Mouse (Mus musculus): ENCODE measurements around the gene Entpd7. TPM values are rescaled to one million over a fixed set of nuclear protein-coding genes. Genes with fewer than 3 reads are reported as not detected.

Entpd7 gene
- 10 to 100 TPM; 20.1 to 21.6 TPM for total RNA-seq (2021)

DNA sequence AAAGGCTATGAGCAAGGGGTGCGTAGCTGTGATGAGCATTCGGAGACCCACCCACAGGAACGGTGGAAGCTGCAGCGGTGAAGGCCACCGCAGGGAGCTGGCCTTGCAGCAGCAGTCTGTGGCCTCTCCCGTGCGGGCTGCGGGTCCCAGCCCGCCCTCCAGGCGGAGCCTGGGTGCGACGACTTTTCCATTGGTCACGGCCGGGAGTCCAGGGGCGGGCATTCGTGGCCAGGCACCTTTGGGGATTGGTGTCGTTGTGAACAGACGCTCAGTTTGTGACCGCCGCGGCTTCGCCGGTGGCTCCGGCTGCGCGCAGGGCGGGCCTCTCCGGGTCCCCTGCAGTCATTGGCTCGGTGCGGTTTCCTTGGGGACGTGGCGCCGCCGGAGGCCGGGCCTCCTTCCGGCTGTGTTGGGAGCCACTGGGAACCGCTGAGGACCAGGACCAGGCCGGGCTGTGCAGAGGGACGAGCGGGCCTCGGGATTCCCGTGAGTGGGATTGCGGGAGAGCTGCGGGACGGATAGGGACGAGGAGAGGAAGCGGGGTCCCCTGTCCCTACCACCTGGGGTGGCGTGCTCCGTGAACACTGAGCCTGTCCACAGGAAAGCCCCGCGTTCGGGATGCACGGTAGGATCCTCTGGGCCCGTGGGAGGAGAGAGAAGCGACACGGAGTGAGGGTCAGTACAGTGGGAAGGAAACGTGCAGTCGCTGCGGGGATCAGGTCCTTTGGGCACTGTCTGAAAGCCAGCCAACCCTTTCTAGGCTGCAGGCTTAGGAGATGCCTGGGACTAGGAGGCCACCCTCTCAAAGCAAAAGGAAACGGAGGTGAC is at the start of gene Entpd7:
Gene Entpd7, plus strand, starts transcription at position 254 of the 828 bp plus-strand sequence.
- DNase-seq = peak; percentile 97 to 98

DNA sequence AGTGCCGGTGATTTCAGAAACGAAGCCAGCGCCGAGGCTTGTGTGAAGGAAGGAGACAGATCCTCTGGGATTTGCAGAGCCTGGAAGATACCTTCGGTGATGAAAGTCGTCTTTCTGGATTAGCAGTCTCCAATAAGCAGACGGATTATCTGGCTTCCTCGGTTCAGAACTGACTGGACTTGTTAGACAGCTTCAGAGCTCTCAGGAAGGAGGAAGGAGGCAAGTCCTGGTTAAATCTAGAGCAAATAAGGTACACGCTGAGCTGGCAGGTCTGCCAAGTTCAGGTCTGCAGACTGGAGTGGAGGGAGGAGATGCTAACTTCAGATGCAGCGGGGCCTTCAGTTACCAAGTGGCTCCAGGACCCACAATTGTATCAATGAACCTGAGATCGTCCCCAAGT is 47.6 kb upstream of the Entpd7 start:
- no peak for DNase-seq

DNA sequence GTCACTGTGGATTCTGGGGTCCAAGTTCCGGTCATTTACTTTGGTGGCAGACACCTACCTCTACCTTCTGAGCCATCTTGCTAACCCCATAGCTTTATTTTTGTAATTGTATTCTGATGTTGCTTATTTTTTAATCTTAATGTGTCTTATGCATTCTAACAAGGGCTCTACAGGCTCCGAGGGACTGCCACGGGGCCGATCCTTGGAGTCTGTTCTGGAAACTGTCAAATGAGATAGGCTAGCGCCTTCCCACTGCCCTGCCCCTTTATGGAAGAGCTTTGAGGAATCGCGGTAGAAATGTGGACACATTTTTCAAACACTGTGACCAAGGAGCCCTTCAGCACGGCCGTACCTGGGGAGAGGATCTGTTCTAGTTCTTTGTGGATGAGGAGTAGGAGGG is 46.6 kb upstream of the Entpd7 start:
- DNase-seq = no peak

DNA sequence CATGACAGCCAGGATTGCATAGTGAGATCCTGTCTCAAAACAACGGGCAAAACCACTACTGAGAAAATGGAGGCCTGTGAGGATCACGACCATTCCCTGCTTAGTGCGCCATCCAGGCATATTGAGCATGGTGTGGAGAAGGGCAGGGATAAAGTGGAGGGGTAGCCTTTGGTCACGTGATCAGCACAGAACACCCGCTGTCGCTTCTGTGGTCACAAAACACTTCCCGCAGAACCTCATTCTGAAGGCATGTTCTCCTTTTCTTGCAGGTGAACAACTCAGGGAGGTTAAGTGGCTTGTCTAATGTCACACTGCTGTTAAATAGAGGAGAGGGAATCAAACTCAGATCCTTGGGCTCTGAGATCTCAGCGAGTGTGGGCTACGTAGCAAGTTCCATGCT is 44.0 kb upstream of the Entpd7 start:
- DNase-seq = no peak

DNA sequence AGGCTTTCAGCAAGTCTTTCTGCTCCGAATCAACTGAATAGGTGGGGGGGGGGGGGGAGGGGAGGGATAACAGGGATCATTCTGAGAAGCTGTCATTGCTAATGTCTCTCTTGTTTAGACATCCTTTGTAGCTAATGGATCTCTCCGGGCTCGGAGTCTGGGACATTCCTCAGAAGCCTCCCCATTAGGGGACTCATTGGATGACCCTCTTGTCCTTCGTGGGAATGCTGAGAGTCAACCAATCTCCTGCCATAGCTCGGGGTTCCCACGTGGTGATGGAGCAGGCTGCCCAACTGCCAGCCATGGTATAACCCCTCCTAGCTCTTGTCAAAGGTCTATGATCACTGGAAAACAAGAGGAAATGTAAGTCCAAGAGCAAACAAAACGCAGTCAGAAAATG is 42.6 kb upstream of the Entpd7 start:
- DNase-seq = no peak

DNA sequence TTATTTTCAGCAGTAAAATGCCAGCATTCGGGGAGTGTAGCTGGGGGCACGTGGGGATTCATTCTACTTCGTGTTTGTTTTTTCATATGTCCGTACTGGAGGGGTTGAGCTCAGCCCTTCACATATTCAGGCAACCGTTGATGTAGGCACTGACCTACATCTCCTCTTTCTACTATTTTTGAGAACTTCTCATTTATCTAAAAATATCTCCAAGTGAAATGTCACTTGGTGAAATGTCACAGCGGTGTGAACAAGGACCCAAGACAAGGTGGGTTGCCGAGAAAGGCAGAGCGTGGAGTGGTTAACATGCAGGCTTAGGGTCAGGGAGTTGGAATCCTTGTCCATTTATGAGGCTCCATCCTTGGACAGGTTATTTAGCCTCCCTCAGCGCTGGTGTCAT is 42.2 kb upstream of the Entpd7 start:
- no peak for DNase-seq

DNA sequence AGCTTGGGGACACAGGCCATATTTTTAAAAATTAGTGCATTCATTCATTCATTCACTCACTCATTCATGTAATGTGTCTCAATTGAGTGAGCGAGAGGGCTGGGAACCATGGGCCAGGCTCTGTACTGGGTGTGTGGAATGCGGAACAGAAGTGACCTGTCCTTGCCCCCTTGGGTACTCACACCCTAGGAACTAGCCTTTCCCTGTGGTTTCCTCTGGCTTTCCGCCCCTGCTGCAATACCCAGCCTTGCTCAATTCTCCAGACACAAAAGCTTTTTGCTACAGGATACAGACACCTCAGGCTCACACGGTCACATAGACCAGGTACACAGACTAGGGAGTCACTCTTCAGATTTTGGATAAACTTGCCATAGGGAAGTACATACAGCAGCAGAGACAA is 41.1 kb upstream of the Entpd7 start:
- DNase-seq = no peak

DNA sequence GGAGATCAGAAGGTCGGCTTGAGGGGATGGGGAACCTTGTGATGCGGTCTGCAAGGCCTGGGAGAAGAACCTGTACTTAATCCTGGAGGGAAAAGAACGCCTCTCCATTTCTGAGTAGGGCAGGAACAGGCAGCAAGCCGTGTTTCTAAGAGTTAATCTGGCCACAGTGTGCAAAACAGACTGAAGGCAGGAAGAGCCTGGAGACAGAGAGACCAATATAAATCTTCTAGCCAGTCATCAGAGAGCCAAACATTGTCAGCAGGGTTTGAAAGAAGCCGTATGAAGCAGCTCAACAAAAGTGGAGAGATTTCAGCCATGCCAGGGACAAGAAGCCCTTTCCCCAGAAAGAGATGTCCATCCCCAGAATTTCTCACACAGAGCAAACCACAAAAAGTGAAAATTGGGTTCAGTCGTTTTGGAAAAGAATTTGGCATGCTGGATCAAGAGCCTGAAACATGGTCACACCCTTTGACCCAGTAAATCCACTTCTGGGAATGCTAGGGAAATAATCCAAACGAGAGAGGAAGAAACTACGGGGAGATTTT is 38.2 kb upstream of the Entpd7 start:
- DNase-seq = no peak

DNA sequence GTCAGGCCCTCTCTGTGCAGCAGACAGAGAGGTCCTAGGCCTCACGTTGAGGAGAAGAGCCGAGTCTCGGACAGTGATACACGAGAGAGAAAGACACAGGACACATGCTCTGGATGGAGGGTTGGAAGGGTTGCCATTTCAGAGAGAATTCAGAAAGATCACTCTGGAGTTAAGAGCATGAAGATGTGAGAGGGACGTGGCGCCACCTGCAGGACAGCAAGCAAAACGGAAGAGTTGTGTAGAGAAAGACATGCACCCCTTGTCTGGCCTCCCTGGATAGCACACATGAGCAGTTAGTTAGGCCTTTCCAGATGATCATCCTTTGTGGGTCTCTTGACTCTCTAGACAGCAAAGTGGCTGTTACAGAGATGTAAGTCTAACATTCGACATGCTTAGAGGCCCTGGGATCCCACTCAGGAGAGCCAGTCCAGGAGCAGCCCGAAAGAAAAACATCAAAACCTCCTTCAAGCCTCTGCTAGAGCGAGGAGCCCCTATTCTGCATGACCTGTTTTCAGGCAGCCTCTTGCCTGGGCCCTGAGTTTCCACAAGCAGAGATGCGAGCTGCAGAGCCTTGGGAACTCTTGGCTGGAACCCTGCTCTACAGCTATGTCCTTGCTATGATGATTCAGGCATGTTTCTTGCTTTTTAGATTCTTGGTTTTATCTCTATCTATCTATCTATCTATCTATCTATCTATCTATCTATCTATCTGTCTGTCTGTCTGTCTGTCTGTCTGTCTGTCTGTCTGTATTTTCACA is 33.6 kb upstream of the Entpd7 start:
- peak; percentile 41 to 54 for DNase-seq

DNA sequence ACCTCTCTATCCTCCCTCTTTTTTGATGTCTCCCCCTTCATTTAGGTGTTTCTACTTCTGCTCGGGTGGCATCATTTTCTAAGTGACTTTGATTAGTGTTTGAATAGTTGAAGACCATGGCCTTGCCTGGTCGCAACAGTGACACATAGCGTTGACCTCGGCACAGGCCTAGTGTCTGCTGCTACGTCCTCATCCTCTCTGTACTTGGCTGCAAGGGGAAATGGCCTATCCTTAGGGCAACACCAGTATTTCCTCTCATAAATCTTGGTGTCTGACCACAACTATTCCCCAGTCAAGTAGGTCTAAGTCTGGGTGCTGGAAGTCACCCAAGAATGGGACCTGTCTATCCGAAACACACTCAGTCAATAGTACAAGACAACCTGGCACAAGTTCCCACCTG is 29.8 kb upstream of the Entpd7 start:
- DNase-seq = no peak

DNA sequence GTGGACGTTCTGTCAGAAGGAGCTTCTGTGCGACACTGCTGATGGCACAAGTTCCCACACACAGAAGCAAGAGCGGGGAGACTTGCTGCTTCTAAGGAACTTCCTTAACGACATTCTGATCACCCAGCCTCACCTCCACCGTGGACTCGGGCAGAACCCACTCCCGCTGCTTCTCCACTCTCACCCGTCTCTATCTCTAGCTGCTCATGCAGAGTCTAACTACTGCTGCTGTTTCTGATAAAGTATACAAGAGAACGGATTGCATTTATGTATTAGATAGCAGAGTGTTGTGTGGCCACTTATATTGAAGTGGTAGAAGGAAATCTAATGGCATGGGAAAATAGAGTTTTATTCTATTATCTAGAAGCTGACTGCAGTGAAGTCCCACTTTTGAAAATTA is 28.7 kb upstream of the Entpd7 start:
- DNase-seq = no peak

DNA sequence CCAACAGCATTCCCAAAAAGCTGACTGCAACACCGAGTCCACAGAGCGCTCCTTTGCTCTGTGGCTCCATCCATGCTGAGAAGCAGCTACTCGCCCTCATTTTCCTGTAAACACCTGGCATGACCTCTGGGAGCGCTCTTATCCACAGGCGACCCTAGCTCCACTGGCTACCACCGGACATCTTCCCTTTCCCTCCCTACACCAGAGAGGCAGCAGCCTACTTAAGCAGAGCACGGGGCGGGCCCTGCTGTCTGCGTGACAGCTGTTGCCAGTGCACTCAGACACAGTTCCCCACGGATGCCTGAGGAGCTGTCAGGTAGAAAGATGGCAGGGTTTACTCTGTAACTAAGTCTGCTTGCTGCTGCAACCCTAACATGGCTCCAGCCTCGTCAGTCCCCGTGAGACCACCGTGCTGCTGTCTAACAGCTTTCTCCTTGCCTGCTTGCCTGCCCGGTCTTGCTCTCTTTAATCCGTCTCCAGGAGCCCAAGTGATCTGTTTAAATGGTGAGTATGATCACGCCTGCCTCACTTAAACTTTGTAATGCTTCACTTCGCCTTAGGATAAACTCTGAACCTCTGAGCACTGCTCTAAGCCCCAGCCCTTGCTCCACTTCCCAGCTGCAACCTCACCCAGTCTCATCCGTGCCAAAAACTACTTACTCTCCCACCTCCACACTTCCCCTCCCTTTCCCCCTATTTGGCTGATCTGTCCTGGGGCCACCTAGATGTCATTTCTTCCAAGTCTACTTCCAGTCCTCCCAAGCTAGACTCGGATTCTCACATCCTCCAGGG is 27.1 kb upstream of the Entpd7 start:
- no peak for DNase-seq

DNA sequence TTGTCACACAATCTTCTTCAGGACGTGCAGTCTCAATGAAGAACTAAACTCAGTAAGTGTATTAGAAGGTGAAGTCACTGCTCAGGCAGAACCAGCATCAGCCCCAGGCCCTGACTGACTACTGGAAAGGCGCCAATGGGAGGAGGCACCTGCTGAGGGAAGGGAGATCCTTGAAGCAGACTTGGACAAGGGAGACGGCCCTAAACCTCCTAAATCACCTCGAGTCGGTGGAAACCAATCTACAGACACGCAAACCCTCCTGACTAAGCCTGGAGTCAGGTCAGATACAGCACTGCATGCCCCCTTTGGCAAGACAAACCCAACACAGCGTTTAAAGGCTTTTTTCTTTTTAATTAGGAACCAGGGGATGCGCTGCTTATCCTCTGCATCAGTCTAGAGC is 26.0 kb upstream of the Entpd7 start:
- DNase-seq = no peak

DNA sequence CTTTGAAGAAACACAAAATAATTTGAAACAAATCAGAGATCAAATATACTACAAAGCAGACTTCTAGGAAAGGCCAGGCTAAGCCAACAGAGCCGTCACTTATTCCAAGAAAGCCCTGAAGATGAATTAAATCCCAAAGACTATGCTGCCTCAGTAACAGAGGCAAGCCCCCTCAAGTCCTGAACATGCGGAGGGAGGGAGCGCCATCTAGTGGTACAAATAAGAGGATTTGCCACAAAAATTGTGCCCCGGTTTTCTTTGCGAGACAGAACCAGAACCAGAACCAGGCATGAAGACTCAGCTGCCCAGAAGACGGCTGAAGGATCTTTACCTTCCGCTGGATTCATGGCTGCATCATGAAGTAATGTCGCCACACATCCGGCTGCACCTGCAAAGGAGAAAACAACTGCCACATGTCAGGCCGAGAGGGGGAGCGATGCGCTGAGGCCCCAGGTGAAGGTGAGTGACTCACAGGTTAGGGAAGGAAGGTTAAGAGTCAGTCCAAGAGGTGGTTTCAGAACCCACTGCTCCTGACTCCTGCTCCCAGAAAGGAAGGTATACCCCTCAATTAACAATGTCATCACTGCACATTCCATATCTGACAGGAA is 23.9 kb upstream of the Entpd7 start:
- peak in 1 of 2 experiments; percentile 41 for DNase-seq

DNA sequence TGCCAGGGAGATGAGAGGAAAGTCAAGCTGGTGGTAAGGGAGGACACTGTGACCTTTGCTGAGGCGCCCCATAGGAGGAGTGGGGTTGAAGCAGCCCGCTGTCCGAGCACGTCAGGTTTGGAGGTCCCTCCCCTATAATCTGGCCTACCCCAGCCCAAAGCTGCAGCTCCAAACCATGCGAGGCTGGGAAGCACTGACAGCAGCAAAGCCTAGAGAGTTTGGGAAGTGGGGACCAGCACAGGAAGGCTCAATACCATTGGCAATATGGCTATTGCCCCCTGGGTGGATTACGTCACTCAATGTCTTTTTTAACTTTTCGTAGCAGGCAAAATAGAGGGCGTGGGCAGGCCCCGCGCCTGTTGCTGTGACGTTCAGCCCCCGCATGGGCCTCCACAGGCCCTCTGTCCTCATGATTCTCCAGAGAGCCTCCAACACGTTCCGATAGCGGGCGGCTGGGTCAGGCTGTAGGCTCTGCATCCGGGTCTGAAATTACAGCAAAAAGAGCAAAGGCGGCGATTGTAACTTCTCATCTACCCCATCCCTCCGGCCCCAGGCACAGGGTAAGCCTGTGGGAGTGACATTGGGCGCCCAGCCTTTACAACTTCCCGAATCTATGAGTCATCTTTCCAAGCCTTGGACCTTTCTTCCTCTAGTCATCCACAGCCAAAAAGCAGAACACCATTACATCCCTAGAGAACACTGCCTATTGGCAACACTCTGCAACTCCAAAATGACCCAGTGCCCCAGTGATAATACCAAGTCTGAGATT is 22.6 kb upstream of the Entpd7 start:
- no peak for DNase-seq

DNA sequence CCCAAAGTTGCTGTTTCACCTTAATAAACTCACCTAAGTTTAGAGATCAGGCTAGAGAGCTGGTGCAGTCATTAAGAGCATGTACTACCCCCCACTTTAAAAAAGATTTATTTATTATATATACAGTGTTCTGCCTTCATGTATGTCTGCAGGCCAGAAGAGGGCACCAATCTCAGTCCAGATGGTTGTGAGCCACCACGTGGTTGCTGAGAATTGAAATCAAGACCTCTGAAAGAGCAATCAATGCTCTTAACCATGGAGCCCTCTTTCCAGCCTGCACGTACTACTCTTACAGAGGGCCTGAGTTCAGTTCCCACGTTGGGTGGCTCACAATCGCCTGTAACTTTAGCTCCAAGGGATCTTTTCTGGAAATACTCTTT is 22.1 kb upstream of the Entpd7 start:
- DNase-seq = no peak

DNA sequence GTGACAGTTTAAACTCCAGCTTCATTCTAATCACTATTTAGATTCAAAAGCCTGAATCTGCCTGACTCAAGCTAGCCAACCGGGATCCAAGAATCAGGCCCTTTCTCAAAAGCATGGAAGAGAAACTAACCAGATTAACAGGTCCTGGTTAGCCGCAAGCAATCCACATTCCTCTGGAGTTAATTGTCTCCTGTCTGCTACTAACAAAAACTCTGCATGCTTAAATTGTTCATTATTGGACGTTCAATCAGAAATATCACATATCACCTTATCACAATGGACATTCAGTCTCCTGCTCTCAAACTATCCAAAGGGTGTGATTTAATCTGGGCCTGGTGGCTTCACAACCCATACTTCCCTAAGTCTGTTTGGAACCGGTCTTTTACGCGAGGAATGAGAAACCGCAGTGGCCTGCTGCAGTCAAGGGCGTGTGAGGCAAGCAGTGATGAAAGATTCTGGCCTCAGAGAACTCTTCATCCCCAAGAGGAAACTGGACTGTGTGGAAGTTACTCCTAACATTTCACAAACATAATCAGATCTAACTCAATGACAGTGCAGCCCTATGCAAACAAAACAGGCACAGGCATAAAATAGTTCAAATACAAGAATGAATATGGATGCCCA is 20.2 kb upstream of the Entpd7 start:
- DNase-seq = no peak

DNA sequence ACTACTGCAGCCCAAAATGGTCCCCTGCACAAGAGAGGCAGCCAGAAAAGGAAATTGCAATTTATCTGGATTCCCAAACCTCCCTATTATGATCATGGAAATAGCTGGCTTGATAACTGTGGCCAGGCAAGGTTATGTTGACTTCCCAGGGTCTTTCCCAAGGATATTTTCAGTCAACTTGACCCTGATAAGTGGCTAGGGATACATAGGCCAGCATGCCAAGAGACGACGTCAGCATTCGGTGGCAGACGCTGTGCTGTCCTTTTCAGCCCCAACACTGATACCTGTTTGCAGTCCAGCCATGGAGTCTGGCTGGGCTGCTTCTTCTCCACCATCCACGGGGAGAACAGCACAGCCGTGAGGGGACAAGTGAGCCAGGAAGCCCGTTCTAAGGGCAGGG is 18.4 kb upstream of the Entpd7 start:
- DNase-seq = no peak

DNA sequence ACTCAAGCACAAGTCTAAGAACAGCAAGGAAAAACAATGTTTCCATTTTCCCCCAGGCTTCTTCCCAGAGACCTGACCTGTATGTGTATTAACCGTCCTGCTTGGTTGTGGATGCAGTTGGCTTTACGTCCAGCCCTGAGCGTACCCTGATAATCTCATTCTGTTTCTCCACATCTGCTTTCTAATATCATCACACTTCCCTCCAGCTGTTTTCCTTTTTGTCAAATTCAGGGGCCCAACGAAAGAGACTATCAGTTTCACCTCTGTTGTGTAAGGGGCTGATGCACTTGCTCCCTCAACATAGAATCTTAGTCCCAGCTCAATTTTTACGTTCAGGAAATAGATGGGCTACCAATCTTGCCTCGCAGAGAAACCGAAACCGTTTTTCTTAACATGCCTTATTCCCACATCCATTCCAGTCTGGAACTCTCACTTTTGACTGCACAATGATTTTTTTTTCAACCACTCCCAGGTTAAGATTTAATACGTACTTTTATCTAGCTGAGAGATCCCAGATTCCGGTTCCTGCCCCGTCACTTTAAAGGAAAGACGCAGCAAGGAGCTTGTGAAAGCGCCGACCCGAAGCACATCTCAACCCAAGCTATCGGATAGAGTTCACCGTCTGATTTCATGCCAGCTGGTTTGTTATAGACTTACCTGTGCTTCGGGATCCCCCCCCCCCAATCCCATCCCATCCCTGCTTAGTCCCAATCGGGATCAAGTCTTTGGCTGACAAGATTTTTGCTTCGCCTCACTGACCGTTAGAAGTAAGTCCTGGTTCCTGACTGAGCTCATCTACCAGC is 15.8 kb upstream of the Entpd7 start:
- no peak for DNase-seq

DNA sequence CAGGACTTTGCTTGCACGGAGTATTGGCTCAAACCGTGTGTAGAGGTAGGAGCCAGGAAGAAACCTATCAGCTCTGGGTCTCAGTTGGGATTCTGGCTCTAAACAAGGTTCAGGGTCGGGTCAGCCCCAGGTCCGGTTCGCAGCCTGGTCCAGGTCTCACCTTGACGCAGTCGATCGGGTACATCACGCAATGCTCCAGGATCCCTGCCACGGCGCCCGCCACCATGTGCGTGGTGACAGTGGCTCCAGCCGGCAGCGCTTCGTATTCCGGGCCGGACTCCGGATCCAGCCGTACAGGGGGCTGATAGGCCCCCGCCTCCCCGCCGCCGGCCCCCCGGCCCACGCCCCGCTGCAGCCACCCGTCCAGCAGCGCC is 15.2 kb upstream of the Entpd7 start:
- DNase-seq = no peak

Data from layer of hippocampus, postnatal 36 days (tissue).